Mouse (Mus musculus) cerebellum, adult 18-20 months (tissue): ENCODE data around the gene Sdk1.
A peak's percentile ranks its signal among the peaks of the same experiment; 100 is the strongest.

Experiments used
- DNase-seq, 2 experiments: peaks; one replicate each; pipeline ENCODE4 v3.0.0; 2021

Sdk1 gene

GRCm38 (mm10) chr5:141902544-141903250, 661.4 kb downstream of the Sdk1 start:
- DNase-seq, result no peak

GRCm38 (mm10) chr5:141910444-141910843, 669.2 kb downstream of the Sdk1 start:
- DNase-seq, result no peak

- DNase-seq, result no peak
Measured at GRCm38 (mm10) chr5:141910886-141911285, 669.6 kb downstream of the Sdk1 start.

GRCm38 (mm10) chr5:141912881-141913280, 671.6 kb downstream of the Sdk1 start:
- no peak for DNase-seq

- no peak for DNase-seq
Measured at GRCm38 (mm10) chr5:141916954-141917353, 675.7 kb downstream of the Sdk1 start.

GRCm38 (mm10) chr5:141939000-141939399, 697.7 kb downstream of the Sdk1 start:
- no peak for DNase-seq

- no peak for DNase-seq
Measured at GRCm38 (mm10) chr5:141940636-141941035, 699.3 kb downstream of the Sdk1 start.

- DNase-seq, result no peak
Measured at GRCm38 (mm10) chr5:141950791-141951190, 709.5 kb downstream of the Sdk1 start.

GRCm38 (mm10) chr5:141952270-141952669, 711.0 kb downstream of the Sdk1 start:
- DNase-seq, result no peak

GRCm38 (mm10) chr5:141952708-141953490, 711.6 kb downstream of the Sdk1 start:
- no peak for DNase-seq

GRCm38 (mm10) chr5:141971071-141971470, 729.8 kb downstream of the Sdk1 start:
- no peak for DNase-seq

- DNase-seq, result no peak
Measured at GRCm38 (mm10) chr5:141979511-141979910, 738.2 kb downstream of the Sdk1 start.

- no peak for DNase-seq
Measured at GRCm38 (mm10) chr5:141980746-141981145, 739.5 kb downstream of the Sdk1 start.

- no peak for DNase-seq
Measured at GRCm38 (mm10) chr5:141984322-141984721, 743.0 kb downstream of the Sdk1 start.

GRCm38 (mm10) chr5:141985003-141985402, 743.7 kb downstream of the Sdk1 start:
- DNase-seq, result peak; percentile 31 to 40

GRCm38 (mm10) chr5:141985551-141985950, 744.3 kb downstream of the Sdk1 start:
- DNase-seq, result no peak

GRCm38 (mm10) chr5:141987287-141987799, 746.1 kb downstream of the Sdk1 start:
- no peak for DNase-seq

GRCm38 (mm10) chr5:141988685-141989084, 747.4 kb downstream of the Sdk1 start:
- DNase-seq, result no peak

GRCm38 (mm10) chr5:141994192-141994591, 752.9 kb downstream of the Sdk1 start:
- DNase-seq, result no peak

GRCm38 (mm10) chr5:142000247-142000646, 759.0 kb downstream of the Sdk1 start:
- no peak for DNase-seq

GRCm38 (mm10) chr5:142001131-142001530, 759.8 kb downstream of the Sdk1 start:
- no peak for DNase-seq

GRCm38 (mm10) chr5:142001973-142002372, 760.7 kb downstream of the Sdk1 start:
- no peak for DNase-seq

GRCm38 (mm10) chr5:142010189-142010588, 768.9 kb downstream of the Sdk1 start:
- DNase-seq, result no peak

GRCm38 (mm10) chr5:142017001-142017400, 775.7 kb downstream of the Sdk1 start:
- DNase-seq, result no peak
